Mouse (Mus musculus): ENCODE measurements at regions not wholly inside any gene's neighbourhood (a gene's known extent, or its start where the extent isn't known, plus 50 kb on each side); places are given as distances from the start of the nearest gene placed in this dataset.

GRCm38 (mm10) chr1:17392114-17392819 lies 753.4 kb downstream of the Crisp4 start:
- TF ChIP-seq CTCF (conservative IDR thresholded peaks at IDR 0.05; ENCODE audit: insufficient read depth, insufficient read length, low read depth, low read length) (no peak), POLR2A (IDR thresholded peaks at IDR 0.05; ENCODE audit: low read depth, low read length) (no peak)

Data from kidney, adult 2 months (tissue).